Mouse (Mus musculus): ENCODE results near the gene Spem1. TPM values are rescaled to one million over a fixed set of nuclear protein-coding genes. Genes with fewer than 3 reads are reported as not detected.

The Spem1 gene
- polyA plus RNA-seq, 2 experiments = 0.18 to 0.65 TPM

- Histone ChIP-seq H3K9ac (ENCODE audit: low read depth, low read length, severe bottlenecking) (no peak overlapping the region), H3K9me3 (ENCODE audit: control insufficient read depth, low read length) (no peaks in the 10 kb centered on the region), H3K4me2 (replicated peaks; ENCODE audit: low read depth, low read length, severe bottlenecking) (no peak overlapping the region), H3K36me3 (ENCODE audit: control insufficient read depth, insufficient read depth, low read length) (no peaks in the 10 kb centered on the region), H3K4me3 (replicated peaks; ENCODE audit: low read length) (no peak overlapping the region), H3K27ac (replicated peaks; ENCODE audit: low read depth, low read length) (no peak overlapping the region), H3K4me1 (ENCODE audit: control insufficient read depth, insufficient read depth, low read length) (peaks cover 32% of the 10 kb centered on the region), H3K27me3 (ENCODE audit: control insufficient read depth, insufficient read depth, low read length) (peaks cover 12% of the 10 kb centered on the region)
- ATAC-seq (ENCODE audit: low FRiP score, low read depth) (no peak), DNase-seq (ENCODE audit: low spot score) (no peak)
- no peak for TF ChIP-seq POLR2A (IDR thresholded peaks at IDR 0.05; ENCODE audit: borderline replicate concordance, extremely low read depth, insufficient read depth, insufficient read length)
- 71% methylated on average over 7 of the region's 7 CpGs for WGBS
Observed at GRCm38 (mm10) chr11:69797924-69798323, 24.1 kb downstream of the Spem1 start.

GRCm38 (mm10) chr11:69795983-69796435, 26.0 kb downstream of the Spem1 start:
- H3K9ac ChIP-seq (ENCODE audit: low read depth, low read length, severe bottlenecking) = peak overlapping the region; percentile 52; the same call in 1 of the 2 replicates
- ATAC-seq (ENCODE audit: low FRiP score, low read depth) = no peak

GRCm38 (mm10) chr11:69795168-69795982, 26.6 kb downstream of the Spem1 start, which contains the start of gene Chrnb1:
Chrnb1 (minus strand) TSS chr11:69795943.
- peak within 1 kb of the TSS; percentile 52; the same call in 1 of the 2 replicates for H3K27ac ChIP-seq (replicated peaks; ENCODE audit: low read depth, low read length)
- H3K4me1 ChIP-seq (ENCODE audit: control insufficient read depth, insufficient read depth, low read length) = peaks cover 13% of the 10 kb centered on the region
- 0 out of 2 replicates have a peak, but pooled peaks have one; percentile 27 for TF ChIP-seq POLR2A (IDR thresholded peaks at IDR 0.05; ENCODE audit: borderline replicate concordance, extremely low read depth, insufficient read depth, insufficient read length)
- H3K9me3 ChIP-seq (ENCODE audit: control insufficient read depth, low read length) = no peaks in the 10 kb centered on the region
- H3K27me3 ChIP-seq (ENCODE audit: control insufficient read depth, insufficient read depth, low read length) = no peaks in the 10 kb centered on the region
- WGBS = 2% methylated on average over 52 of the region's 52 CpGs
- H3K9ac ChIP-seq (ENCODE audit: low read depth, low read length, severe bottlenecking) = peak within 1 kb of the TSS; percentile 52
- H3K4me2 ChIP-seq (replicated peaks; ENCODE audit: low read depth, low read length, severe bottlenecking) = peak within 1 kb of the TSS; percentile 91
- DNase-seq (ENCODE audit: low spot score) (peak; percentile 97), ATAC-seq (ENCODE audit: low FRiP score, low read depth) (peak; percentile 94)
- no peaks in the 10 kb centered on the region for H3K36me3 ChIP-seq (ENCODE audit: control insufficient read depth, insufficient read depth, low read length)
- H3K4me3 ChIP-seq (replicated peaks; ENCODE audit: low read length) = peak within 1 kb of the TSS; percentile 48

More at GRCm38 (mm10) chr11:69795983-69796435, 26.0 kb downstream of the Spem1 start:
- Histone ChIP-seq H3K27ac (replicated peaks; ENCODE audit: low read depth, low read length) (no peak overlapping the region), H3K36me3 (ENCODE audit: control insufficient read depth, insufficient read depth, low read length) (no peaks in the 10 kb centered on the region), H3K4me1 (ENCODE audit: control insufficient read depth, insufficient read depth, low read length) (peaks cover 16% of the 10 kb centered on the region), H3K4me3 (replicated peaks; ENCODE audit: low read length) (peak overlapping the region; percentile 48), H3K27me3 (ENCODE audit: control insufficient read depth, insufficient read depth, low read length) (no peaks in the 10 kb centered on the region), H3K9me3 (ENCODE audit: control insufficient read depth, low read length) (no peaks in the 10 kb centered on the region), H3K4me2 (replicated peaks; ENCODE audit: low read depth, low read length, severe bottlenecking) (peak overlapping the region; percentile 91)
- DNase-seq (ENCODE audit: low spot score) = no peak
- 2% methylated on average over 13 of the region's 13 CpGs for WGBS
- TF ChIP-seq POLR2A (IDR thresholded peaks at IDR 0.05; ENCODE audit: borderline replicate concordance, extremely low read depth, insufficient read depth, insufficient read length) = no peak

- Histone ChIP-seq H3K4me3 (replicated peaks; ENCODE audit: low read length) (no peak overlapping the region), H3K4me2 (replicated peaks; ENCODE audit: low read depth, low read length, severe bottlenecking) (no peak overlapping the region), H3K9ac (ENCODE audit: low read depth, low read length, severe bottlenecking) (no peak overlapping the region), H3K36me3 (ENCODE audit: control insufficient read depth, insufficient read depth, low read length) (no peaks in the 10 kb centered on the region), H3K27me3 (ENCODE audit: control insufficient read depth, insufficient read depth, low read length) (no peaks in the 10 kb centered on the region), H3K4me1 (ENCODE audit: control insufficient read depth, insufficient read depth, low read length) (peaks cover 4% of the 10 kb centered on the region), H3K9me3 (ENCODE audit: control insufficient read depth, low read length) (no peaks in the 10 kb centered on the region), H3K27ac (replicated peaks; ENCODE audit: low read depth, low read length) (no peak overlapping the region)
- DNase-seq (ENCODE audit: low spot score) (no peak), ATAC-seq (ENCODE audit: low FRiP score, low read depth) (no peak)
- TF ChIP-seq POLR2A (IDR thresholded peaks at IDR 0.05; ENCODE audit: borderline replicate concordance, extremely low read depth, insufficient read depth, insufficient read length) = no peak
- 61% methylated on average over 5 of the region's 5 CpGs for WGBS
Observed at GRCm38 (mm10) chr11:69793429-69793828, 28.6 kb downstream of the Spem1 start.

- WGBS = 66% methylated on average over 5 of the region's 5 CpGs
- H3K4me3 ChIP-seq (replicated peaks; ENCODE audit: low read length) = no peak overlapping the region
- H3K4me1 ChIP-seq (ENCODE audit: control insufficient read depth, insufficient read depth, low read length) = peaks cover 4% of the 10 kb centered on the region
- DNase-seq (ENCODE audit: low spot score) (no peak), ATAC-seq (ENCODE audit: low FRiP score, low read depth) (no peak)
- no peak overlapping the region for H3K27ac ChIP-seq (replicated peaks; ENCODE audit: low read depth, low read length)
- H3K36me3 ChIP-seq (ENCODE audit: control insufficient read depth, insufficient read depth, low read length) = no peaks in the 10 kb centered on the region
- no peak overlapping the region for H3K4me2 ChIP-seq (replicated peaks; ENCODE audit: low read depth, low read length, severe bottlenecking)
- H3K27me3 ChIP-seq (ENCODE audit: control insufficient read depth, insufficient read depth, low read length) = no peaks in the 10 kb centered on the region
- TF ChIP-seq POLR2A (IDR thresholded peaks at IDR 0.05; ENCODE audit: borderline replicate concordance, extremely low read depth, insufficient read depth, insufficient read length) = no peak
- no peak overlapping the region for H3K9ac ChIP-seq (ENCODE audit: low read depth, low read length, severe bottlenecking)
- H3K9me3 ChIP-seq (ENCODE audit: control insufficient read depth, low read length) = no peaks in the 10 kb centered on the region
Observed at GRCm38 (mm10) chr11:69791420-69791819, 30.6 kb downstream of the Spem1 start.
